Mouse (Mus musculus): ENCODE measurements around the gene Fam50b.
A peak's percentile ranks its signal among the peaks of the same experiment; 100 is the strongest.

The Fam50b gene

DNA sequence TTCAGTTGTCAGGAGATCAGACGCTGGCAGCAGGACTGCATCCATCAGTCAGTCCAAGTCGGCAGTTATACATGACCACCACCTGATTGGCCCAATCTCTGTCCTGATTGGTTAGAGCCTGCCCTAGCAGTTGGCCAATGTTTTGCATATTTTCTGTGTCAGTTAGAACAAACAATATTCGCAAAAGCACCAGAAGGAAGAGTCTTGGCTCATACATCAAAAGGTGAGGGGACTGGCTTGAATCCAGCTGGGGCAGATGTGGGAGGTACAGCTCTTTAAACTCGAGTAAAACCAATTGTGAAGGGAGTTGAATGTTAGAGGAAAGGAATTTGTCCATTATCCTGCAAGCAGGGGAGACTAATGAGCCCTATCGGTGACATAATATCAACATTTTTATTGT, at the start of gene Fam50b:
TSS of gene Fam50b (plus strand) at position 165 of the 400 bp plus-strand sequence.
- DNase-seq (ENCODE audit: low spot score in 2 of 2) = no peak

DNA sequence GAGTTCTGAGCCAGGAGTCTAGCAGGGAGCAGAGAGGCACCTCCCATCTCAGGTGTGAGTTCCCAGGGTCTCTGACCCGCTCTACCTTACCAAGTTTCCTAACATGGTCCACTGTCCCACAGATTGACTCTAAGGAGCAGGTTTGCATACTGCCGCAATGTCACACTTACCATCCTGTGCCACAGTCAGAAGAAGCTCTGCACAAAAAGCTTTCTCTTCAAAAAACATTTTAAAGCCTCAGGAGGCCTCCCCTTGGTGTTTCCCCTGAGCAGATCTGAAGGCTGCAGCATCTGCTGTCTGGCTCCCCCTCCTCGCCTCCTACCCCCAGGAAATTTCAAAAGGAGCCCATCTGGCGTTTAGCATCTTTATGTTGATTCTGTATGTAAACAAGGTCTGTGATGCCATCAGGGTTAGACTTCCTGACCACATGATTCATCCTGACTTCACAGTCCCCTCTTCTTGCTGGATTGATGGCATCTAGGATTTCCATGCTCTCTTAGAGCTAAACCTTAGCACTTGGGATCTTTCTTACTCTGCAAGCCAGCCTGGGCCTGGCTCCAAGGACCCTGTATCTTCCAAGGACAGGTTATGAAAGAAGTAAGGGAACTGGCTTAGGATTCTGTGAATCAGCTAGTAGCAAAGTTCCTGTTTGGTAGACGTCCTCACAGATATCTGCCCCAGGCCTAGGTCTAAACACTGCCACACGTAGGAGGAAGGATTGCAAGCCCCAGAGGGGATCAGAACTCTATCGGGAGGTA, 49.5 kb upstream of the Fam50b start:
- no peak for DNase-seq (ENCODE audit: low spot score in 2 of 2)

DNA sequence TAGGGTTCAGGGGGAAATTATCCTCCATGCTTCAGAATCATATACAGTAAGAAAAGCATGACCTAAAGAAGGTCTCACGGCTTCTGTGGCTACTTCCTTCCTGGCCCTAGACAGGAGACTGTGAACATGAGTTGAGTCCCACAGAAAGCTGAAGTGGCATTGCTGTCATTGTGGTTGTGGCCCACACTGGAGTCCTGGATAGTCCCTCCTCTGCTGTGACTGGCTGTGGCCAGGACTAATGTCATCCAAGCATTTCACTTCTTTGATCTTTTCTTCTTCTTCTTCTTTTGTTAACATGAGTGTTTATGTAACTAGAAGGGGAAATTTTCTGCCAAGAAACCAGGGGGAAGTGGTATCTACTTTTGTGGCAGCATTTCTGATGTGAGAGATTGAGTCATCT, 43.6 kb upstream of the Fam50b start:
- DNase-seq (ENCODE audit: low spot score in 2 of 2) = no peak

DNA sequence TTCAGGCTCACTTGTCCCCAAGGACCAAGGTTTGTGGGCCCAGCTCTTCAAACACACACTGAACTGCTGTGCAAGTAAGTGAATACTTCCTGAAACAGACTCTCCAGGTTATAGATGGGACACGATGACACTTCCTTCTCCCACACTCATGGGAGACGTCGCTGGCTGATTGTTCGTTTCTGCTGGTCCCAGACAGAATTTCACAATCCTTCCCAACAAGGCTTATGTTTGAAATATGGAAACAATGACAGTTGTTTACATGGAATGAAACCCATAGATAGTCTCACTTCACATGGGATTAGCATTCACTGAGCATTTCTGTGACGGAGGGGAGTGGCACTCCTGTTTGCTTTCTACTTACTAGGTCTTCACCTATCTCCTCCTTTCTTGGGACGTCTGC, 41.5 kb upstream of the Fam50b start:
- DNase-seq (ENCODE audit: low spot score in 2 of 2) = no peak

DNA sequence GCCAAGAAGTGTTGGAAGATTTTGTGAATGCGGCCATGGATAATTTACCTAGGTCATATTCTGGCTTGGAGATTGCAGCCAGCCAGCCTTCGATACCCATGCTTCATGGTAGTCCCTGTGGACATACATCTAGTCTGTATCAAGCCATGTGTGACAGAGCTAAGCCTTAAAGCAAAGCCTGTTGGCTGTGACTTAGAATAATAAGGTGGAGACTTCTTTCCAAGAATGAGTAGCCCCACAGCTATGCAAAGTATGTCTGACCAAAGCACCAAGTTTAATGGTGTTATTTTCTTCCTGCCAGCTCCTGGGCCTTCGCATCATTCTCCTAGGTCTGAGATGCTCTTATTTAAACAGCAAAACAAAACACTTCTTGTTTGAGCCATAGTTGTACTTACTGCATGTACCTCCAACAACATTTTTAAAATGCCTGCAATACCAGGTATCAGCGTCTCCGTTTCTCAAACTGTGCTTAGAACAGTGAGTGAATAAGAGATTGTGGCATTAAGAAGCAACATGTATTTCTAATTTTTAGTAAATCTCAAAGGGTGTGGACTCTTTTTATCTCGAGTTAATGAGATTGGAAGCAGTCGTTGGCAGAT, 37.8 kb upstream of the Fam50b start:
- no peak for DNase-seq (ENCODE audit: low spot score in 2 of 2)

GRCm38 (mm10) chr13:34700091-34700490, 34.6 kb upstream of the Fam50b start:
- DNase-seq (ENCODE audit: low spot score in 2 of 2) = no peak

DNA sequence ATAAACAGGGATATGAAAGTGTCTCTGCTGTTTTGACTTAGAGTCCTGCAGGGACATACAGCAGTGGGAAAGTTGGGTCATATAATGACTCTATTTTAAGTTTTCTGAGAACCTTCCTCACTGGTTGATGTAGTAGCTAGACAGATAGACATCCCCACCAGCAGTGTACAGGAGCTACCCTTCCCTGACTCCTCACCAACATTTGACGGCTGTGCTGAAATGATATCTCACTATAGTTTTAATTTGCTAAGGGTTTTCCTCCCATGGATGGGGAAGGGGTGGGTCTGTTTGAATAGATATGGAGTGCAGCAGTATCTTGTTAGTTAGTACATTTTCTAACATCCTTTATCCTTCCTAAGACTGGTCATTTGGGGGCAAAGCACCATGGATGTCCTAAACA, 34.0 kb upstream of the Fam50b start:
- no peak for DNase-seq (ENCODE audit: low spot score in 2 of 2)

GRCm38 (mm10) chr13:34703301-34703700, 31.3 kb upstream of the Fam50b start:
- DNase-seq (ENCODE audit: low spot score in 2 of 2) = no peak

DNA sequence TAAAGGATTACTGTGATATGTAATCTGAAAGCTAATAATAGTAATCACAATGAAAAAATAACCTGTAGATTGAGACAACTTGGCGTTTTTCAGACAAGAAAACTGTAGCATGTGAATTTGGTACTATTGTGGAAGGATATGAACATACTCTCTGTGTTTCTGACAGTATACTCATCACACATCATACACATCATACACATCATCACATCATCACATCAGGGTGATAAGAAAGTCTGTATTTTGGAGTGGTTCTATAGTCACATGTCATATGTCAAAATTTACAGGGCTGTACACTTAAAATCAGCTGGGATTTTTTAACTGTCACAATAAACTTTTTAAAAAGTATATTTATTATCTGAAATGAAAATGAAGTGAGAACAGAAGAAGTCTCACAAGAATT, 30.9 kb upstream of the Fam50b start:
- no peak for DNase-seq (ENCODE audit: low spot score in 2 of 2)

- no peak for DNase-seq (ENCODE audit: low spot score in 2 of 2)
Measured at GRCm38 (mm10) chr13:34704835-34705234, 29.8 kb upstream of the Fam50b start.

DNA sequence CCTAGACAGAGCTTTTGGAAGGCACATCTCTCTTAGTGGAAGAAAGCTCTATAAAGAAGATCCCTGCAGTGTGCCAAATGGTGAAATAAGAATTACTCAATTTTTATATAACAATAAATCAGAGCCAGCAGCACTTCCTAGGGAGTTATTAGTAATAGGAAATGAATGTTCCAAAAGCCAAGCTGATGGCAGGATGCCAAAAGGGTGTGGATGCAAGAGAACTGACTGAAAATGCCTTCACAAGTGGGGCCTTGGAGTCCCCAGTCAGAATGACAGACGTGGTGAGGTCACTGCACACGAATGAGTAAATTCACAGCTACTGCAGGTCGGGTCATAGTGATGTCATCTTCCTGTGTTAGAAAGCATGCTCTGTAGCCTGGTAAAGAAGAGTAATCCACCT, 25.7 kb upstream of the Fam50b start:
- DNase-seq (ENCODE audit: low spot score in 2 of 2) = peak; percentile 84 to 92

GRCm38 (mm10) chr13:34709566-34709965, 25.1 kb upstream of the Fam50b start:
- peak in 1 of 2 experiments; percentile 26 for DNase-seq (ENCODE audit: low spot score in 2 of 2)

DNA sequence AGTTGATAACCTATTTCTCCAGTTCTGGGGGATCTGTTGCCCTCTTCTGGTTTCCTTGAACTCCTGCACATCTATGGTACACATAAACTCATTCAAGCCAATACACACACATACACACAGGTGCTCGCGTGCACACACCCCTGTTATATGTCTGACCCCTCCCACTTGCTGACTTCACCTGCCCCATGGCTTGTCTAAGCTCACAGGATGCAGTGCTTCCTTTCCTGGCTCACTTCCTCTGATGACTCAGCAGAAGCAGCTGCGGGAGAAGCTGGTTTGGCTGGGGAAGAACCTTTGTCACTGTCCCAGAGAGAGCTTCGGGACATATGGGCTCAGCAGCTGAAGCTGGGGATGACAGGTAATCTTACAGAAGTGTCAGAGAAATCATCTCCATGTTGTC, 23.2 kb upstream of the Fam50b start:
- no peak for DNase-seq (ENCODE audit: low spot score in 2 of 2)

GRCm38 (mm10) chr13:34712881-34713280, 21.8 kb upstream of the Fam50b start:
- DNase-seq (ENCODE audit: low spot score in 2 of 2) = no peak

DNA sequence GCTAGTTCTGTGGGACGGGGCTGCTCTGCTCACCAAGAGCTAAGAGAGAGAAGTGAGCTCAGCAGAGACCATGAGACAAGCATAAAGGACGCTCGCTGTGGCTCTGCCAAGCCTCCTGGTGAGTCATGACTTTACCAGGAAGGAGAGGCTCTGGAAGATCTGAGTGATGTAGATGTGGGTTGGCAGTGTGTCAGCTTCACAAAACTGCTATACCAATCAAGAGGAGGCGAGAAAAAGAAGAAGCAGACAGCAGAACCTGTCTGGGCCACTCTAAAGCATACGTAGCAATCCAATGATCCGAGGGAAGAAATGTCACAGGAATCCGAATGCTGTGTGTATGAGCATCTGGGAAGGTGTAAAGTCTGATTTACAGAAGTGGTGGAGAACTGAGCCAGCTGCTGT, 19.2 kb upstream of the Fam50b start:
- DNase-seq (ENCODE audit: low spot score in 2 of 2) = peak in 1 of 2 experiments; percentile 43

GRCm38 (mm10) chr13:34724831-34725592, 9.6 kb upstream of the Fam50b start:
- no peak for DNase-seq (ENCODE audit: low spot score in 2 of 2)

GRCm38 (mm10) chr13:34725800-34726476, 8.7 kb upstream of the Fam50b start:
- DNase-seq (ENCODE audit: low spot score in 2 of 2) = peak in 1 of 2 experiments; percentile 70

DNA sequence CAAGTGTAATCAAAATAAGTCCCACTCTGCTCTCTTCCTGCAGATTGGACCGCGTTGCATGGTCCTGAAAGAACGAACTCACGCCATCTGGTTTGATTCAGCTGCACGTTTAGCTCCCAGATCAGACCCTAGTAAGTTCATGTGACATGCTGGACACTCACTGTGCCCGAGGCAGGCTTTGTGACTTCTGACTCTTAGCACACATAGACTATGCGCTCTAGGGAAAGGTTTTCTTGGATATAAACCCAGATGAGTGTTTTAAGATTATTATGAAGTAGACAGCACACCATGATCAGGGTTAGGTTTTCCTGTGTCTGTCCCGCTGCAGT, 8.2 kb upstream of the Fam50b start:
- DNase-seq (ENCODE audit: low spot score in 2 of 2) = no peak

DNA sequence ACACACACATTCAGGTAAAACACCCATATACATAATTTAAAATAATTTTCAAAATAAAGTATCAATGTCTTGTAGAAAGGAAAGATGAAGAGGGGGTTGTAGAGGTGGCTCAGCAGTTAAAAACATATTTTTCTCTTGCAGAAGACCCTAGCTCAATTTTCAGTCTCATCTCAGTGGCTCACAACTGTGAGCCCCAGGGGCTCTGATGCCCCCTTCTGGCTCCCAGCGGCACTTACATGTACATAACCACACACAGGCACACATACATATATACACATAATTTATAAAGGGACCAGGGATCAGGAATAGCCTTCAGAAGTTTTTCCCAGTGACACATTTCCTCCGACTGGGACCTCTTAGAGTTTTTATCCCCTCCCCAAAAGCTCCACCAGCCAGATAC, 7.6 kb upstream of the Fam50b start:
- DNase-seq (ENCODE audit: low spot score in 2 of 2) = no peak

- no peak for DNase-seq (ENCODE audit: low spot score in 2 of 2)
Measured at GRCm38 (mm10) chr13:34731551-34731950, 3.1 kb upstream of the Fam50b start.

DNA sequence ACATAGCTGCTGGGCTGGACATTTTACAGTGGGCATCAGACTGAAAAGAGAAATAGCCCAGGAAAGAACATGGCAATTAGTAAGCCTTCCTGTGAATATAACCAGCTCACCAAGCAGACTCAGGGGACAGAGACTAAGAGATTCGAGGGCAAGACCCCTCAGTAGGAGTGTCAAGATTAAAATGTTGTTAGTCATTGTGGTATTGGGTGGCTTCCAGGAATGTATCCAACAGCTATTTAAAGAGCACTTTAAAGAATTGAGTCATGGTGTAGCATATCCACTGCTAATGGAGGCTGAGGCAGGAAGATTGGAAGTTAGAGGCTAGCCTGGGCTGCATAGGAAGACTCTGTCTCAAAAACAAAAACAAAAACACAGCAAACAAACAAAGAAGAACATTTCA, 870 bp upstream of the Fam50b start:
- DNase-seq (ENCODE audit: low spot score in 2 of 2) = no peak

DNA sequence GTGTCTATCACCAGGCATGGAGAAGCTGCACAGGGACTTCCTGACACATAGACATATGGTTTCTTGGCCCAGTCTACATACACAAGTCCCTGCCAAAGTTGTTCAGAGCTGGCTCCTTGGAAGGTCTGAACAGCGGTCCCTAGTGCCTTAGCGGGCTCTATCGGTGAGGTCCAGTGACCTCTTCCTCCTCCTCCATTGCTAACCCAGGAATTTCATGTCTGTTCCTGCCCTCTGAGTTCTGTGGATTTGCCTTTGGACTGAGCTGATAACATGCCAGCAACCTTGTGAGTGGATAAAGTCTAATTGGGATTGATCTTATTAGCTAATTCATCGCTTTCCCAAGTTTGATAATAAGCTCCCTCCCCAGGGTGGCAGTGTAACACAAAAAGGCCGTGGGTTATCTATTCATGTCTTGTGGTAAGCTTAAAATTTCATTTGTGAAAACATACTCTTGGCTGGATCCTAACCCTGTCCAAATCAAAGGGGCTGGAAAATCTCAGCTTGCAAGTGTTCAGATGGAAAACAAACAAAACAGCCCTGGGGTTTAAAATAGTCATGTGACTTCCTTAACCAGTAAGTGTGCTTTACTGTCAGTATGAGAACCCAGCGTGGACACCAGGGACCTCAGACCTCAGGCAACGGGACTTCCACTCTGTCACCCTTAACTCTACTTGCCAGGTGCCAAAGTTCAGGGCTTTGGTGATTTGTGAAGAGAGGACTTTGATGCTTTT, 3.5 kb downstream of the Fam50b start:
- no peak for DNase-seq (ENCODE audit: low spot score in 2 of 2)

Measured in urinary bladder, postnatal 36 days (tissue).